Mouse (Mus musculus) kidney, adult 10 weeks (tissue): ENCODE measurements around the gene Dut. TPM values are rescaled to one million over a fixed set of nuclear protein-coding genes. Genes with fewer than 3 reads are reported as not detected.

Source experiments
- polyA plus RNA-seq: library from polyadenylated mRNA; stranded (reverse); fragments of 350-450 nt; fragmentation: Illumina TruSeq; extraction: RNeasy Lipid Tissue Mini Kit (QIAGEN cat#74804); gene quantifications from one replicate; pipeline ENCODE4 v1.2.3, GENCODE M21; 2014; ENCODE audit warnings: low read depth, low replicate concordance

Dut gene
- polyA plus RNA-seq = 23.4 TPM

DNA sequence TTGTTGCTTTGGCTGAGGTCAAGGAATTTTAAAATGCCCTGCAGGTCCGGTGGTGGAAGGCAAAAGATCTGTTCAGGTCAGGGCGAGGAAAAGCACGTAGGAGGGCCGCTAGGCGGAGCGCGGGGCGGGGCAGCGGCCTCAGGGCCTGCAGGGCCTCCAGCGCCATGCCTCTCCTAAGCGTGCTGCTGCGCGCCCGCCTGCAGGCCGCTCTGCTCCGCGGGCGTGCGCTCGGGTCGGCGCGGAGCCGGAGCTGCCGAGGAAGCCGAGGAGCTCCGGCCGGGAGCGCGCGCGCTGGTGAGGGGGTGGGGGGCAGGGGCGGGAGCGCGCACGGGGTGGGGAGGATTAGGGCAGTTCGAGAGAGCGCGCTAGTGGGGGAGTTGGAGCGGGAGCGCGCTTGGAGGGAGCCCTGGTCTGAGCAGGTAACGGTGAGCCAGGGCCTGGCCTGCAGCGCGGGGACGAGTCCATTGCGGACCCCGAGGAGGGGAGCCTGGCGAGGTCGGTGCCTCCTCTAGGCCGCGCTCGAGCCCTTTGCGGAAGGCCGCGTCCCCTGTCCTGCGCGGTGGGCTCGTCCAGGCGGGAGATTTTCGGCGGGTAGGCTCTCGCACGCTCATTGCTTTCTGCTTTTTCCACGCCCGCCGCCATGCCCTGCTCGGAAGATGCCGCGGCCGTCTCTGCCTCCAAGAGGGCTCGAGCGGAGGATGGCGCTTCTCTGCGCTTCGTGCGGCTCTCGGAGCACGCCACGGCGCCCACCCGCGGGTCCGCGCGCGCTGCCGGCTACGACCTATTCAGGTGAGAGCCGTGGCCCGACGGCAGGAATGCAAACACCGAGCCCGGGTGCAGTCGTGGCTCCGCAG is at the start of gene Dut:
Gene Dut, plus strand, starts transcription at position 83 of the 854 bp plus-strand sequence.

Other genes with a start within 250 kb of the Dut start
- gene Slc24a5, start 179.1 kb upstream of the Dut start, polyA plus RNA-seq = 0.97 TPM
- gene Myef2, start 123.5 kb upstream of the Dut start, polyA plus RNA-seq = 32.5 TPM
- gene Ctxn2, start 110.5 kb upstream of the Dut start, polyA plus RNA-seq = not detected
- gene Slc12a1, start 94.7 kb upstream of the Dut start, polyA plus RNA-seq = 1,603 TPM